Mouse (Mus musculus): ENCODE data around the gene Adam17. TPM values are rescaled to one million over a fixed set of nuclear protein-coding genes. Genes with fewer than 3 reads are reported as not detected.

Adam17 gene
- polyA plus RNA-seq, 1 experiment from 2014 or later = 16.9 TPM

GRCm38 (mm10) chr12:21375376-21376157 is 2.1 kb upstream of the Adam17 start:
- no peak overlapping the region for H3K4me2 ChIP-seq (replicated peaks; ENCODE audit: low read depth)
- TF ChIP-seq CTCF (IDR thresholded peaks at IDR 0.05; ENCODE audit: low read depth) = no peak
- TF ChIP-seq EP300 (optimal IDR thresholded peaks at IDR 0.05) = no peak
- no peak for DNase-seq (ENCODE audit: low spot score)
- WGBS = 32% methylated on average over 3 of the region's 3 CpGs
- H3K4me1 ChIP-seq (replicated peaks; ENCODE audit: control insufficient read depth, insufficient read depth) = no peaks in the 10 kb centered on the region
- no peak for ATAC-seq (ENCODE audit: low FRiP score, low TSS enrichment)
- no peaks in the 10 kb centered on the region for H3K27me3 ChIP-seq (ENCODE audit: control insufficient read depth, insufficient read depth, low read length)
- H3K9me3 ChIP-seq (ENCODE audit: control insufficient read depth, low read length) = no peaks in the 10 kb centered on the region
- no peaks in the 10 kb centered on the region for H3K36me3 ChIP-seq (ENCODE audit: control insufficient read depth, insufficient read depth, low read length)
- H3K9ac ChIP-seq (ENCODE audit: low read length) = no peak overlapping the region
- H3K4me3 ChIP-seq (ENCODE audit: low read depth, low read length) = no peak overlapping the region
- no peak overlapping the region for H3K27ac ChIP-seq (replicated peaks)

- Histone ChIP-seq H3K27ac (replicated peaks) (peak overlapping the region; percentile 92), H3K9me3 (ENCODE audit: control insufficient read depth, low read length) (no peaks in the 10 kb centered on the region), H3K4me1 (replicated peaks; ENCODE audit: control insufficient read depth, insufficient read depth) (no peaks in the 10 kb centered on the region), H3K4me2 (replicated peaks; ENCODE audit: low read depth) (peak overlapping the region; percentile 82), H3K4me3 (ENCODE audit: low read depth, low read length) (peak overlapping the region; percentile 73), H3K36me3 (ENCODE audit: control insufficient read depth, insufficient read depth, low read length) (no peaks in the 10 kb centered on the region), H3K27me3 (ENCODE audit: control insufficient read depth, insufficient read depth, low read length) (no peaks in the 10 kb centered on the region), H3K9ac (ENCODE audit: low read length) (peak overlapping the region; percentile 79)
- TF ChIP-seq EP300 (optimal IDR thresholded peaks at IDR 0.05) (no peak), CTCF (IDR thresholded peaks at IDR 0.05; ENCODE audit: low read depth) (no peak)
- WGBS = 2% methylated on average over 24 of the region's 24 CpGs
- DNase-seq (ENCODE audit: low spot score) (no peak), ATAC-seq (ENCODE audit: low FRiP score, low TSS enrichment) (peak; percentile 66)
These were observed 516 bp upstream of the Adam17 start for GRCm38 (mm10) chr12:21373820-21374475.

- H3K4me2 ChIP-seq (replicated peaks; ENCODE audit: low read depth) = no peak overlapping the region
- no peaks in the 10 kb centered on the region for H3K9me3 ChIP-seq (ENCODE audit: control insufficient read depth, low read length)
- 90% methylated on average over 1 of the region's 1 CpGs for WGBS
- ATAC-seq (ENCODE audit: low FRiP score, low TSS enrichment) (no peak), DNase-seq (ENCODE audit: low spot score) (no peak)
- no peak overlapping the region for H3K9ac ChIP-seq (ENCODE audit: low read length)
- no peak for TF ChIP-seq EP300 (optimal IDR thresholded peaks at IDR 0.05)
- no peak for TF ChIP-seq CTCF (IDR thresholded peaks at IDR 0.05; ENCODE audit: low read depth)
- H3K36me3 ChIP-seq (ENCODE audit: control insufficient read depth, insufficient read depth, low read length) = no peaks in the 10 kb centered on the region
- H3K27me3 ChIP-seq (ENCODE audit: control insufficient read depth, insufficient read depth, low read length) = no peaks in the 10 kb centered on the region
- no peaks in the 10 kb centered on the region for H3K4me1 ChIP-seq (replicated peaks; ENCODE audit: control insufficient read depth, insufficient read depth)
- no peak overlapping the region for H3K27ac ChIP-seq (replicated peaks)
- H3K4me3 ChIP-seq (ENCODE audit: low read depth, low read length) = no peak overlapping the region
These were observed 3.3 kb downstream of the Adam17 start for GRCm38 (mm10) chr12:21370035-21370611.

- H3K36me3 ChIP-seq (ENCODE audit: control insufficient read depth, insufficient read depth, low read length) = no peaks in the 10 kb centered on the region
- 91% methylated on average over 5 of the region's 5 CpGs for WGBS
- no peak overlapping the region for H3K9ac ChIP-seq (ENCODE audit: low read length)
- no peak overlapping the region for H3K4me2 ChIP-seq (replicated peaks; ENCODE audit: low read depth)
- no peak overlapping the region for H3K27ac ChIP-seq (replicated peaks)
- H3K9me3 ChIP-seq (ENCODE audit: control insufficient read depth, low read length) = no peaks in the 10 kb centered on the region
- H3K27me3 ChIP-seq (ENCODE audit: control insufficient read depth, insufficient read depth, low read length) = no peaks in the 10 kb centered on the region
- no peak for ATAC-seq (ENCODE audit: low FRiP score, low TSS enrichment)
- no peak for DNase-seq (ENCODE audit: low spot score)
- no peaks in the 10 kb centered on the region for H3K4me1 ChIP-seq (replicated peaks; ENCODE audit: control insufficient read depth, insufficient read depth)
- H3K4me3 ChIP-seq (ENCODE audit: low read depth, low read length) = no peak overlapping the region
- no peak for TF ChIP-seq EP300 (optimal IDR thresholded peaks at IDR 0.05)
- no peak for TF ChIP-seq CTCF (IDR thresholded peaks at IDR 0.05; ENCODE audit: low read depth)
These were observed 4.4 kb downstream of the Adam17 start for GRCm38 (mm10) chr12:21369087-21369410.

- Histone ChIP-seq H3K4me3 (ENCODE audit: low read depth, low read length) (no peak overlapping the region), H3K27me3 (ENCODE audit: control insufficient read depth, insufficient read depth, low read length) (no peaks in the 10 kb centered on the region), H3K27ac (replicated peaks) (no peak overlapping the region), H3K4me2 (replicated peaks; ENCODE audit: low read depth) (no peak overlapping the region), H3K4me1 (replicated peaks; ENCODE audit: control insufficient read depth, insufficient read depth) (no peaks in the 10 kb centered on the region), H3K9me3 (ENCODE audit: control insufficient read depth, low read length) (no peaks in the 10 kb centered on the region), H3K9ac (ENCODE audit: low read length) (no peak overlapping the region), H3K36me3 (ENCODE audit: control insufficient read depth, insufficient read depth, low read length) (no peaks in the 10 kb centered on the region)
- TF ChIP-seq EP300 (optimal IDR thresholded peaks at IDR 0.05) = no peak
- no peak for TF ChIP-seq CTCF (IDR thresholded peaks at IDR 0.05; ENCODE audit: low read depth)
- 87% methylated on average over 9 of the region's 9 CpGs for WGBS
- DNase-seq (ENCODE audit: low spot score) (no peak), ATAC-seq (ENCODE audit: low FRiP score, low TSS enrichment) (no peak)
These were observed 4.9 kb downstream of the Adam17 start for GRCm38 (mm10) chr12:21368376-21369086.

Measured in stomach, postnatal 0 days (tissue).